Comparison of ENCODE assay signal across 17 mouse cellular contexts in the genomic region with DNA sequence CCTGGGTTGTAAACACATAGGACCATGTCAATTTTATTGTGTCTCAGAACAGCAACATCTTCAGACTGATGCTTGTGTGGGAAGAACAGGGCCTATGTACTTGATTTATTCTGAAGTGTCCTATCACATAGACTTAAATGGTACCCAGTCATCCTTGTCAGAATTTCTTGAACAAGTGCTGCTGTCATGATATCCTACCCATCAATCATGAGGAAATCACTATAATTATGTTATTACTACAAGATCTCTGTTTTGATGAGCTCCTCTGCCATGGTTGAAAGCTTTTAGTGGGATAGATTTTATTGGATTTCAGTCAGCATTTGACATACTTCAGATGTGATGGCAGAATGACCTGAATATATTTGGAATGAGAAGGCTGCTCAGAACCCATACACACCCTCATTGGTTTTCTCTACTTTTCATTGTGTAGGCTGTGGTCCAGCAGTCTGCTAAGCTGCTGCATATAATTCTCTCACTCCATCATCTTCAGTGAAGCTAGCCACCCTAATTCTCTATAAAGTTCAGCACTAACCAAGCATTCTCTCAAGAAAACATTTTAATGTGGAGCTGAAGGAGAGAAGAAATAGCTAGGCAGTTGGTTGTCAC.
"Had no signal": no experiment of that assay in that cellular context is flagged by ENCODE, and none has a peak within 500 bp of the region (broad histone marks: within the 10 kb centered on the region; RNA-seq: fewer than 3 reads in every experiment).

No protein-coding gene starts in this region.

- H3K27ac ChIP-seq: kidney, embryonic 15.5 days; left cerebral cortex, adult 2 months; limb, embryonic 10.5 days; liver, embryonic 15.5 days; midbrain, embryonic 10.5 days; midbrain, embryonic 15.5 days; stomach, embryonic 15.5 days had no signal

- H3K9ac ChIP-seq: kidney, embryonic 15.5 days; liver, embryonic 15.5 days; midbrain, embryonic 15.5 days; stomach, embryonic 15.5 days had no signal

- H3K4me1 ChIP-seq: kidney, embryonic 15.5 days; limb, embryonic 10.5 days; liver, embryonic 15.5 days; midbrain, embryonic 10.5 days; midbrain, embryonic 15.5 days; stomach, embryonic 15.5 days had no signal

- H3K9me3 ChIP-seq: kidney, embryonic 15.5 days; limb, embryonic 10.5 days; liver, embryonic 15.5 days; midbrain, embryonic 10.5 days; midbrain, embryonic 15.5 days; stomach, embryonic 15.5 days had no signal

- H3K4me2 ChIP-seq: kidney, embryonic 15.5 days; liver, embryonic 11.5 days; liver, embryonic 15.5 days; midbrain, embryonic 15.5 days; stomach, embryonic 15.5 days had no signal

- H3K36me3 ChIP-seq: kidney, embryonic 15.5 days; limb, embryonic 10.5 days; liver, embryonic 15.5 days; midbrain, embryonic 10.5 days; midbrain, embryonic 15.5 days; stomach, embryonic 15.5 days had no signal

- H3K4me3 ChIP-seq: kidney, embryonic 15.5 days; left cerebral cortex, adult 2 months; limb, embryonic 10.5 days; liver, embryonic 15.5 days; midbrain, embryonic 10.5 days; midbrain, embryonic 15.5 days; stomach, embryonic 15.5 days had no signal

- DNase-seq: kidney, adult 18-20 months; kidney, postnatal 14 days; lung, adult 2 months; lung, postnatal 4 days; retina, postnatal 1 day; right cerebral cortex, postnatal 14 days; thymus, adult 2 months; thymus, postnatal 36 days had no signal

- H3K27me3 ChIP-seq: kidney, embryonic 15.5 days; liver, embryonic 15.5 days; midbrain, embryonic 15.5 days; stomach, embryonic 15.5 days had no signal

- ATAC-seq: lung, postnatal 0 days; midbrain, embryonic 15.5 days had no signal
